Comparison of ENCODE assay signal across 25 mouse cellular contexts in genomic region chr17:7003392-7003791, GRCm38 (mm10). TPM values are rescaled to one million over a fixed set of nuclear protein-coding genes. Genes with fewer than 3 reads are reported as not detected.
"Had no signal": no experiment of that assay in that cellular context is flagged by ENCODE, and none has a peak within 500 bp of the region (broad histone marks: within the 10 kb centered on the region; RNA-seq: fewer than 3 reads in every experiment).

No protein-coding gene starts in this region.

RNA-seq across cellular contexts. Expression of gene Gm1604a, which starts 22.0 kb away (rescaled TPM):
- total RNA-seq: forebrain, postnatal 0 days; gastrocnemius, adult 18-20 months; gastrocnemius, adult 8-10 months; gastrocnemius, postnatal 14 days; gastrocnemius, postnatal 36 days; heart, adult 2 months; heart, postnatal 10 days; heart, postnatal 25 days; heart, postnatal 4 days had no signal
- polyA plus RNA-seq: forebrain, embryonic 15.5 days; gonadal fat pad, adult 2 months; heart, adult 2 months; hindbrain, embryonic 10.5 days; hindbrain, embryonic 12.5 days; hindbrain, embryonic 14.5 days; hindbrain, embryonic 16.5 days; inflammation-experienced regulatory T-cells, adult 6 months; intestine, embryonic 15.5 days; intestine, postnatal 0 days; kidney, embryonic 14.5 days; kidney, embryonic 16.5 days; limb, embryonic 10.5 days; limb, embryonic 12.5 days; limb, embryonic 14.5 days; liver, embryonic 11.5 days had no signal

RNA-seq across cellular contexts. Expression of gene Gm49721, which starts 24.7 kb away (rescaled TPM):
- total RNA-seq: gastrocnemius, postnatal 14 days; gastrocnemius, postnatal 36 days; heart, adult 2 months; heart, postnatal 10 days; heart, postnatal 25 days; heart, postnatal 4 days; layer of hippocampus, postnatal 25 days had no signal
- polyA plus RNA-seq: heart, adult 2 months; kidney, embryonic 14.5 days had no signal
